Mouse (Mus musculus): ENCODE measurements at regions not wholly inside any gene's neighbourhood (a gene's known extent, or its start where the extent isn't known, plus 50 kb on each side); places are given as distances from the start of the nearest gene placed in this dataset.

GRCm38 (mm10) chr5:103357558-103357957, 67.4 kb upstream of the Ptpn13 start:
- H3K4me1 ChIP-seq (ENCODE audit: control insufficient read depth, insufficient read depth, low read length), result no peaks in the 10 kb centered on the region
- TF ChIP-seq POLR2A (IDR thresholded peaks at IDR 0.05; ENCODE audit: insufficient read depth, low read depth, low read length) (no peak), CTCF (IDR thresholded peaks at IDR 0.05; ENCODE audit: insufficient read depth, low read depth, low read length) (no peak)
- no peak overlapping the region for H3K4me3 ChIP-seq (ENCODE audit: insufficient read depth, low read depth, low read length)
- no peak overlapping the region for H3K27ac ChIP-seq (ENCODE audit: insufficient read depth, low read depth, low read length)
- WGBS, result 96% methylated on average over 5 of the region's 5 CpGs

DNA sequence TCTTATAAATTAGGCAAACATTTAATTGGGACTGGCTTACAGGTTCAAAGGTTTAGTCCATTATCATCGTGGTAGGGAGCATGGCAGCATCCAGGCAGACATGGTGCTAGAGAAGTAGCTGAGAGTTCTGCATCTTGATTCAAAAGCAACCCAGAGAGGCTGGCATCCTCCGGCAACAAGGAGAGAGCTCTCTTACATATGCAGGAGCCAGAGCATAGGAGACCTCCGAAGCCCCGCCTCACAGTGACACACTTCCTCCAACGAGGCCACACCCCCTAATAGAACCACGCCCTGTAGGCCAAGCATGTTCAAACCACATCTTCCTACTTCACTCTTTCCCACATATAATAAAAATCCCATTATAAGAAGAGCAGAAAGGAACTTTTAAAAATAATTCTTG, 68.5 kb upstream of the Ptpn13 start:
- Histone ChIP-seq H3K27ac (ENCODE audit: insufficient read depth, low read depth, low read length) (no peak overlapping the region), H3K4me3 (ENCODE audit: insufficient read depth, low read depth, low read length) (no peak overlapping the region), H3K4me1 (ENCODE audit: control insufficient read depth, insufficient read depth, low read length) (no peaks in the 10 kb centered on the region)
- WGBS, result 55% methylated on average over 6 of the region's 6 CpGs
- TF ChIP-seq CTCF (IDR thresholded peaks at IDR 0.05; ENCODE audit: insufficient read depth, low read depth, low read length) (no peak), POLR2A (IDR thresholded peaks at IDR 0.05; ENCODE audit: insufficient read depth, low read depth, low read length) (no peak)

DNA sequence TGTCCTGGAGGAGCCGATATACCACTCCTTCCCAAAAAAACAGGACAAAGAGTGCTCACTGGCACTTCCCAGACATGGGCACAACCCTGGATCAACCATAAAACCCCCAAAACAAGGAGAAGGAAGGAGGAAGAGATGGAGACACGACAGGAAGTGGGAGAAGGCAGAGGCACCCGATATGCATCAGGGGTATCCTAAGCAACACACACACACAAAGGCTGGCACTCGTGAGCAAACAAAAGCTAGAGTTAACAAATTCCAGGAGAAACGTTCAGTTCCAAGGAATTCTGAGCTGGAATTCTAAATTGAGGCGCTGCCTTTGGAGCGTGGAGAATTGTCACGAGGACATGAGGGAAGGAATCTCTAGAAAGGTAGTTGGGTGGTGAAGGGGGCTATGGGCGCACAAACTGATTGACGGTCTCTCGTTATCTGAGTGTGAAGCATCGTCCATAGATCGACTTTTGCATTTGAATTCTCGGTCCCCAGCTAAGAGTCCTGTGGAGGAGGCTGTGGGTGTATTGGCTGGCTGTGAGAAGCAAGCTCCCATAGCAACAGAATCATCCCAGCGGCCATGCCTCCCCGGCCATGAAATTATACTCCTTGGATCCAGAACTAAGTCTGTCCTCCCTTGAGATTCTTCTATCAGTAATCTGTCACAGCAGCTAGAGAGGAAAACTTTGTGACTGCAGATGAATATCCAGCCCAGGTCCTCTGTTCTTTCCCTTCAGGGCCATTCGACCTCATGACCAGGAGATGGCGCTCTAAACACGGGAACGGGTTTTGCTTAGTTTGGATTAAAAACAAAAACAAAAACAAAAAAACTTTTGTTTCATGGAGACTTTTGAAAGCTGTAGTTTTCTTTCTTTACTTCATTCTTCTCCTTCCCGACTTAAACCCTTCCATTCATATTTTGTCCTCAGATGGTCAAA, 69.4 kb upstream of the Ptpn13 start:
- no peak overlapping the region for H3K4me3 ChIP-seq (ENCODE audit: insufficient read depth, low read depth, low read length)
- H3K4me1 ChIP-seq (ENCODE audit: control insufficient read depth, insufficient read depth, low read length), result no peaks in the 10 kb centered on the region
- no peak overlapping the region for H3K27ac ChIP-seq (ENCODE audit: insufficient read depth, low read depth, low read length)
- TF ChIP-seq POLR2A (IDR thresholded peaks at IDR 0.05; ENCODE audit: insufficient read depth, low read depth, low read length) (no peak), CTCF (IDR thresholded peaks at IDR 0.05; ENCODE audit: insufficient read depth, low read depth, low read length) (peak; percentile 44; the same call in 1 of the 2 replicates)
- 19% methylated on average over 21 of the region's 21 CpGs for WGBS

DNA sequence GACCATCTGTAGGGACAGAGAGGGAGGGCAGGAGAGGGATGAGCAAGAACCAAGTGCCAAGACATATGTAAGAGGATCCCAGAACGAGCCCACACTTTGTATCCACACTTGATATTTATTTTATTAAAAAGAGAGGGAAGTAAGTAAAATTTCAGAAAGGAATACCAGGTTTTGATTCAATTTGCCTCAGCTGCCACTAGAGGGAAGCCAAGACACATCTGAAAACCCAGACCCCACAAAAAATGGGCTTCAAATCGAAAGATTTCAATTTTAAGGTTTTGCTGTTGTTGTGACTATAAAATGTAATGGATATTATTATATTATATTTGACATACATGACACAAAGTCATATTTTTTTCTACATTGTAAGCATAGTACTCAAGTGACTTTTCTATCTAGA, 81.1 kb upstream of the Ptpn13 start:
- Histone ChIP-seq H3K27ac (ENCODE audit: insufficient read depth, low read depth, low read length) (no peak overlapping the region), H3K4me3 (ENCODE audit: insufficient read depth, low read depth, low read length) (no peak overlapping the region), H3K4me1 (ENCODE audit: control insufficient read depth, insufficient read depth, low read length) (no peaks in the 10 kb centered on the region)
- TF ChIP-seq POLR2A (IDR thresholded peaks at IDR 0.05; ENCODE audit: insufficient read depth, low read depth, low read length) (no peak), CTCF (IDR thresholded peaks at IDR 0.05; ENCODE audit: insufficient read depth, low read depth, low read length) (no peak)
- WGBS, result 7% methylated on average over 2 of the region's 2 CpGs

DNA sequence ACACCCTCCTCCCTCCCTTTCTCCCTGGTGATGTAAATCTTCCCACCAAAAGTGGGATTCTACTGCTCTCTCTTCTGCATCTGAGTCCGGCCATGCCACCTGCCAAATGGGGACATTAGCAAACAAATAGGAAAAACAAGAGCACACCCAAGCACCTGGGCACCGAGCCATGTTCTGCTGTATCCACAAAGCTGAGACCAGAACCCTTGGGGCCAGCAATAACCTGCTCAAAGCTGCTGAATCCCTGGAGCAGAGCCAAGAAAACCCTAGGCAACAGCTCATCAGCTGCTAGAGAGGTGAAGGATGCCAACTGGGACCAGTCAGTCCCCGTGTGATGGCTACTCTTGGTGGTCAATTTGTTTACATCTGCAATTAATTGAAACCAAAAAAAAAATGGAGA, 83.5 kb upstream of the Ptpn13 start:
- TF ChIP-seq POLR2A (IDR thresholded peaks at IDR 0.05; ENCODE audit: insufficient read depth, low read depth, low read length), result no peak
- no peak for TF ChIP-seq CTCF (IDR thresholded peaks at IDR 0.05; ENCODE audit: insufficient read depth, low read depth, low read length)
- Histone ChIP-seq H3K4me3 (ENCODE audit: insufficient read depth, low read depth, low read length) (no peak overlapping the region), H3K27ac (ENCODE audit: insufficient read depth, low read depth, low read length) (no peak overlapping the region), H3K4me1 (ENCODE audit: control insufficient read depth, insufficient read depth, low read length) (no peaks in the 10 kb centered on the region)
- WGBS, result 38% methylated on average over 3 of the region's 3 CpGs

DNA sequence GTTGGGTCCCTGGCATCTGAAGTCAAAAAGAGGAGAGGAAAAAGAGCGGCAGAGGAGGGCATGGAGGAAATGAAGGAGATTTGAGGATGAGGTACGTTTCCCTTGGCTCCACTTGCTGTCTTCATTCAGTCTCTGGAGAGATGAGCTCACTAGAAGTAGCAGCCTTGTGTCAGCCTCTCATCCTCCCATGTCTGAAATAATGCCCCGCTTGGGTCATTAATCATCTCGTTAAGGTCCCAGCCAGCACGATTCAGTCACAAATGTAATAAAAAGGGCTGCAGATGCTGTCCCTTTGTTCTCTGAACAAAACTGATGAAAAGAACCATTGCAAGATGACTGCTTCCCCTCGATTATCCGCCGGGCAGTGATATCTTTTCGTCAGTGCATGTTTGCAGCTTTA, 84.4 kb upstream of the Ptpn13 start:
- WGBS, result 48% methylated on average over 9 of the region's 9 CpGs
- no peak for TF ChIP-seq POLR2A (IDR thresholded peaks at IDR 0.05; ENCODE audit: insufficient read depth, low read depth, low read length)
- TF ChIP-seq CTCF (IDR thresholded peaks at IDR 0.05; ENCODE audit: insufficient read depth, low read depth, low read length), result no peak
- H3K27ac ChIP-seq (ENCODE audit: insufficient read depth, low read depth, low read length), result no peak overlapping the region
- H3K4me3 ChIP-seq (ENCODE audit: insufficient read depth, low read depth, low read length), result no peak overlapping the region
- H3K4me1 ChIP-seq (ENCODE audit: control insufficient read depth, insufficient read depth, low read length), result no peaks in the 10 kb centered on the region

- Histone ChIP-seq H3K27ac (ENCODE audit: insufficient read depth, low read depth, low read length) (no peak overlapping the region), H3K4me1 (ENCODE audit: control insufficient read depth, insufficient read depth, low read length) (no peaks in the 10 kb centered on the region), H3K4me3 (ENCODE audit: insufficient read depth, low read depth, low read length) (no peak overlapping the region)
- no peak for TF ChIP-seq CTCF (IDR thresholded peaks at IDR 0.05; ENCODE audit: insufficient read depth, low read depth, low read length)
- no peak for TF ChIP-seq POLR2A (IDR thresholded peaks at IDR 0.05; ENCODE audit: insufficient read depth, low read depth, low read length)
- 34% methylated on average over 11 of the region's 11 CpGs for WGBS
Observed at GRCm38 (mm10) chr5:103336689-103337490, 88.1 kb upstream of the Ptpn13 start.

DNA sequence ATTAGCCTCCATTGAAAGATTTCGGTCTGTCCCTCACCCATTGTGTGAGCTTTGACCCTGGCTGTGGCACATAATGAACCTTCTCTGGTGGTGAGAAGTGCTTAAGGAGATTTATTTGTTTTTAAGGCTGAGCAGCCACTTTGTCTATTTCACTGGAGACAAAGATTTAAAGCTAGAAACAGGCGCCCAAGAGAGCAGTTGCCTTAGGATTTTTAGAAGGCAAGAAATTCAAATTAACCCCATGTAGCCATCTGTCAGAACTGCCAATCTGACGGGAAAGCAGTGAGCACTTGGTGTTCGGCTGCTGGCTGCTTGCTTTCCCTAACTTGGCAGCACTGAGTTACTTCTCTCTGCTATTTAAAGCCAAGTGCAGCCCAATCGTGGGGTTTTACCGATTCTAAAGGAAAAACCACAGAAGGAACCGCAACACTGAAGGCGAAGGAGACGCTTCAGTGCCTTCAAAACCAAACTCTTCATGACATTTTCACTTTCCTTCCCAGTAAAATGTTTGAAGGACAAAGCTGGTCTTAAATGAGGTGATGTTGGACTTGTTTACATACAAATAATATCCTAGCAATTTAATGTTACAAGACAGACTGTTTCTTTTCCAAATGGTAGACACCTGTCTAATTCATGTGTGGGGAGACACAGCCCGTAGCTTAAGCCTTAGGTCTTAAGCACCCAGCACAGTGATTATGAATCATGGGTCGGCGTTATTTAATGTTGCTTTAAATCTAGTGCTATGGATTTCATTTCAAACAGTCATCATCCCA, 88.9 kb upstream of the Ptpn13 start:
- H3K4me3 ChIP-seq (ENCODE audit: insufficient read depth, low read depth, low read length), result no peak overlapping the region

More for the DNA sequence above, 88.9 kb upstream of the Ptpn13 start:
- H3K27ac ChIP-seq (ENCODE audit: insufficient read depth, low read depth, low read length), result no peak overlapping the region
- TF ChIP-seq POLR2A (IDR thresholded peaks at IDR 0.05; ENCODE audit: insufficient read depth, low read depth, low read length), result no peak
- TF ChIP-seq CTCF (IDR thresholded peaks at IDR 0.05; ENCODE audit: insufficient read depth, low read depth, low read length), result no peak
- 14% methylated on average over 12 of the region's 12 CpGs for WGBS
- H3K4me1 ChIP-seq (ENCODE audit: control insufficient read depth, insufficient read depth, low read length), result no peaks in the 10 kb centered on the region
